Mouse (Mus musculus) limb, embryonic 13.5 days (tissue): ENCODE data around the gene Malrd1. TPM values are rescaled to one million over a fixed set of nuclear protein-coding genes. Genes with fewer than 3 reads are reported as not detected.

Experiments used
- ATAC-seq: fragments of 200-750 bp; cut with Nextera tagmentation; 2 replicates; pipeline ENCODE4 v1.8.0; 2017; ENCODE audit warnings: low read depth, moderate number of reproducible peaks, moderate TSS enrichment; ENCODE audit not compliant: low FRiP score
- H3K27ac ChIP-seq: fragments of 300-500 bp; sonication (generic); 2 replicates; pipeline ENCODE4 v1.5.1; 2015; ENCODE audit warnings: inconsistent platforms, mild to moderate bottlenecking, moderate library complexity
- H3K27me3 ChIP-seq: fragments of 300-500 bp; sonication (generic); 2 replicates; pipeline ENCODE4 v1.6.1; 2015; ENCODE audit warnings: mild to moderate bottlenecking, inconsistent platforms
- H3K36me3 ChIP-seq: fragments of 300-500 bp; sonication (generic); 2 replicates; pipeline ENCODE4 v1.6.1; 2015; ENCODE audit warnings: inconsistent platforms, mild to moderate bottlenecking, moderate library complexity
- H3K4me1 ChIP-seq: fragments of 300-500 bp; sonication (generic); 2 replicates; pipeline ENCODE4 v1.6.1; 2015; ENCODE audit warnings: inconsistent platforms
- H3K4me2 ChIP-seq: fragments of 300-500 bp; sonication (generic); replicated peaks from 2 replicates; pipeline ENCODE4 v1.6.1; 2015; ENCODE audit warnings: inconsistent platforms, mild to moderate bottlenecking, moderate library complexity
- H3K4me3 ChIP-seq: fragments of 300-500 bp; sonication (generic); 2 replicates; pipeline ENCODE4 v1.5.1; 2015; ENCODE audit warnings: moderate library complexity, mild to moderate bottlenecking, inconsistent platforms
- H3K9ac ChIP-seq: fragments of 300-500 bp; sonication (generic); 2 replicates; pipeline ENCODE4 v1.6.1; 2015; ENCODE audit warnings: mild to moderate bottlenecking, inconsistent platforms
- H3K9me3 ChIP-seq: fragments of 300-500 bp; sonication (generic); 2 replicates; pipeline ENCODE4 v1.6.1; 2016; ENCODE audit warnings: inconsistent platforms
- WGBS: fragments of 180-500 bp; shearing (Covaris S2); methylation state at CpG from one replicate; pipeline ENCODE4 v1.1.7; 2015; 5-methylcytosine and 5-hydroxymethylcytosine counted together
- polyA plus RNA-seq: library from polyadenylated mRNA; unstranded; fragments of >200 nt; fragmentation: Nextera tagmentation; extraction: Ambion mirVana; gene quantifications from 2 replicates; pipeline ENCODE4 v1.2.1, GENCODE M21; 2015

The Malrd1 gene
- polyA plus RNA-seq, 1 experiment from 2014 or later, result 0.04 TPM

DNA sequence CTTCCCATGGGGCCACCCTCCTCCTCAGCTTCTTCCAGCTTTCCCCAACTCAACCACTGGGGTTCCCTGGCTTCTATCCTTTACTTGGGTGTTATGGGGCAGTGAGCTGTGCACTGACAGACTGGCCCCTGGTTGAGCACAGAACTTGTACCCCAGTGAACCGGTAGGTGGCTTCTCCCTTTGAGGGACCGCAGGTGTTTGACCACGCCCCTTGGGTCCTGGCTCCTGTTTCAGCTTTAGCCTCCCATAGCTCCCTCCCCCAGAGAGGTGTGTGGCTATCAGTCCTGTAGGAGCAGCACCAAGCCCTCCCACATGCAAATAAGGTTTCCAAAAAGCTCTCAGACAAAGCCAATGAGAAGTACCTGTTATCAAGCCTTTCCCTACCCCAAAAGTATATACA is 584.4 kb downstream of the Malrd1 start:
- no peak overlapping the region for H3K27ac ChIP-seq
- H3K9me3 ChIP-seq, result no peaks in the 10 kb centered on the region
- no peak overlapping the region for H3K4me2 ChIP-seq
- 0 out of 2 replicates have a peak, but pooled peaks cover 3% of the 10 kb centered on the region for H3K4me1 ChIP-seq
- ATAC-seq, result no peak
- H3K4me3 ChIP-seq, result no peak overlapping the region
- H3K9ac ChIP-seq, result no peak overlapping the region
- no peaks in the 10 kb centered on the region for H3K36me3 ChIP-seq
- H3K27me3 ChIP-seq, result no peaks in the 10 kb centered on the region
- 59% methylated on average over 3 of the region's 3 CpGs for WGBS

- Histone ChIP-seq H3K27ac (no peak overlapping the region), H3K9ac (no peak overlapping the region), H3K9me3 (no peaks in the 10 kb centered on the region), H3K36me3 (no peaks in the 10 kb centered on the region), H3K4me1 (0 out of 2 replicates have a peak, but pooled peaks cover 3% of the 10 kb centered on the region), H3K27me3 (no peaks in the 10 kb centered on the region), H3K4me3 (no peak overlapping the region), H3K4me2 (no peak overlapping the region)
- 84% methylated on average over 2 of the region's 2 CpGs for WGBS
- ATAC-seq, result no peak
Measured at GRCm38 (mm10) chr2:16113333-16113732, 587.1 kb downstream of the Malrd1 start.

DNA sequence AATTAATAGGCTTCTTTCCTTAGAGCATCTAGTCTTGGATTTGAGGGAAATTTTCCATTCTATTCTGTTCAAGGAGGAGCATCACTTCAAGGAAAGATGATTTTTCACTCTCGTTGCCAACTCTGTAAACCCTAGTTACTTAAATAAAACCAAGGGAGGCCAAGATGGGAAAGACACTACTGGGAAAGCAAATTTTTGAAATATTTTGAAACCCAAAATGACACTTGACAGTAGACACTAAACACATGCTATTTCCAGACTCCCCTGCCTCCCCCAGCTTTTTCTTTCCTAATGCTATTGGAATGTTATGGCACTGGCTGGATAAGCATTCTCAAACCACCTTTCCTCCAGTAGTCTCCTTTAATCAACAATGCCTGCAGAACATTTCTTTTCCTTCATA is 621.7 kb downstream of the Malrd1 start:
- no peaks in the 10 kb centered on the region for H3K4me1 ChIP-seq
- ATAC-seq, result no peak
- no peaks in the 10 kb centered on the region for H3K27me3 ChIP-seq
- H3K9ac ChIP-seq, result no peak overlapping the region
- H3K36me3 ChIP-seq, result no peaks in the 10 kb centered on the region
- H3K4me3 ChIP-seq, result no peak overlapping the region
- WGBS, result 72% methylated on average over 1 of the region's 1 CpGs
- no peaks in the 10 kb centered on the region for H3K9me3 ChIP-seq
- H3K27ac ChIP-seq, result no peak overlapping the region
- H3K4me2 ChIP-seq, result no peak overlapping the region

GRCm38 (mm10) chr2:16152623-16153022 is 626.3 kb downstream of the Malrd1 start:
- no peak overlapping the region for H3K27ac ChIP-seq
- H3K4me2 ChIP-seq, result no peak overlapping the region
- no peak for ATAC-seq
- no peaks in the 10 kb centered on the region for H3K4me1 ChIP-seq
- H3K9me3 ChIP-seq, result no peaks in the 10 kb centered on the region
- H3K9ac ChIP-seq, result no peak overlapping the region
- no peaks in the 10 kb centered on the region for H3K36me3 ChIP-seq
- H3K4me3 ChIP-seq, result no peak overlapping the region
- no peaks in the 10 kb centered on the region for H3K27me3 ChIP-seq

DNA sequence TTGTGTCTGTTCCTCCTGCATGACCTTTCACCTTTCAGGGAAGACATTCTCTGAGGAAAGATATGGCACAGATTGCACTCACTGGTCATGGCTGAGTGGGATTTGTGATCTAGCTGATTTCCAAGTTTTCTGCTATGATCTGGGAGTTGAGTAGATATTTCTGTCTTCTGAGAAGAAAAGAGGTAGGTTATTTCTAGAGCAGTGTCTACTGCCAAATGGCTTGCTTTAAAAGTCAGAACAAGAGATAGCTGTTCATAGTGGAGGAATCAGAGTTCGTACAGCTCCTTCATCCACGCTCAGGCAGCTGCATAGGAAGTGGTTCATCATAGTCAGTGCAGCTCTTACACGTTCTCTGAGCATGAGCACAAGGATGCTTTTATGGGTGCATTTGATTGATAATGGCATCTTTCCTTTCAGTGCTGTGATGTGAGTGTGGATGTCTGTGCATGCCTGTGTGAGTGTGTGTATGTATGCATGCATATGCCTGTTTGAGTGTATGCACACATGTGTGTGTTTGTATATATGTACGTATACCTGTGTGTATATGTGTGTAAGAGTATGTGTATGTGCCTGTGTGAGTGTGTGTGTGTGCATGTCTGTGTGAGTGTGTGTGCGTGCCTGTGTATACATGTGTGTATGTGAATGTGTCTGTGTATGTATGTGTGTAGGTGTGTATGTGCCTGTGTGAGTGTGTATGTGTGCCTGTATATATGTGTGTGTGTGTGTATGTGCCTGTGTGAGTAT is 637.1 kb downstream of the Malrd1 start:
- no peaks in the 10 kb centered on the region for H3K9me3 ChIP-seq
- 78% methylated on average over 5 of the region's 5 CpGs for WGBS
- no peaks in the 10 kb centered on the region for H3K4me1 ChIP-seq
- no peaks in the 10 kb centered on the region for H3K36me3 ChIP-seq
- no peak overlapping the region for H3K9ac ChIP-seq
- H3K27me3 ChIP-seq, result no peaks in the 10 kb centered on the region
- H3K4me3 ChIP-seq, result no peak overlapping the region
- H3K27ac ChIP-seq, result no peak overlapping the region
- no peak overlapping the region for H3K4me2 ChIP-seq
- ATAC-seq, result no peak

- H3K4me1 ChIP-seq, result no peaks in the 10 kb centered on the region
- ATAC-seq, result no peak
- H3K9ac ChIP-seq, result no peak overlapping the region
- H3K4me2 ChIP-seq, result no peak overlapping the region
- no peak overlapping the region for H3K4me3 ChIP-seq
- WGBS, result 62% methylated on average over 2 of the region's 2 CpGs
- no peaks in the 10 kb centered on the region for H3K27me3 ChIP-seq
- H3K27ac ChIP-seq, result no peak overlapping the region
- H3K36me3 ChIP-seq, result no peaks in the 10 kb centered on the region
- H3K9me3 ChIP-seq, result no peaks in the 10 kb centered on the region
Measured at GRCm38 (mm10) chr2:16168611-16169010, 642.3 kb downstream of the Malrd1 start.

- H3K27me3 ChIP-seq, result no peaks in the 10 kb centered on the region
- ATAC-seq, result no peak
- no peak overlapping the region for H3K27ac ChIP-seq
- no peaks in the 10 kb centered on the region for H3K4me1 ChIP-seq
- H3K9ac ChIP-seq, result no peak overlapping the region
- H3K4me3 ChIP-seq, result no peak overlapping the region
- H3K4me2 ChIP-seq, result no peak overlapping the region
- H3K36me3 ChIP-seq, result no peaks in the 10 kb centered on the region
- no peaks in the 10 kb centered on the region for H3K9me3 ChIP-seq
Measured at GRCm38 (mm10) chr2:16172086-16172485, 645.8 kb downstream of the Malrd1 start.

DNA sequence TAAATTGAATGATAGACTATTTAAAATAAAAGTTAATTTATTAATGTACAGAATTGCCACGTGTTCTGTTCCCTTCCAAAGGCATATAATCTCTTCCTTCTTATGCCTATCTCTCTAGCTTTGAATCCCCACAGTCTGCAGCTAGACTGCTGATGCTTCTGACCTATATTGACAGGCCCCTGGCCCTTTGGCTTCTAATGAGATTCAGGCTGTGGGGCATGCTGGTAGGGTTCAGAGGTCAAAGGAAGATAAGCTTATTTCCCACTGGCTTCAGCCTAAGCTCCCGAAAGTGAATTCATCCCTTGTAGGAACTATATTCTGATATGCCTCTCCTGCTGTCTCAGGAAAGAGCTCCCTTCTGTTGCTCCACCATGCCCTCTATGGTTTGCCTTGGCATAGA is 647.1 kb downstream of the Malrd1 start:
- Histone ChIP-seq H3K4me1 (no peaks in the 10 kb centered on the region), H3K9ac (no peak overlapping the region), H3K4me3 (no peak overlapping the region), H3K27me3 (no peaks in the 10 kb centered on the region), H3K36me3 (no peaks in the 10 kb centered on the region), H3K4me2 (no peak overlapping the region), H3K27ac (no peak overlapping the region), H3K9me3 (no peaks in the 10 kb centered on the region)
- ATAC-seq, result no peak
- WGBS, result 59% methylated on average over 2 of the region's 2 CpGs

DNA sequence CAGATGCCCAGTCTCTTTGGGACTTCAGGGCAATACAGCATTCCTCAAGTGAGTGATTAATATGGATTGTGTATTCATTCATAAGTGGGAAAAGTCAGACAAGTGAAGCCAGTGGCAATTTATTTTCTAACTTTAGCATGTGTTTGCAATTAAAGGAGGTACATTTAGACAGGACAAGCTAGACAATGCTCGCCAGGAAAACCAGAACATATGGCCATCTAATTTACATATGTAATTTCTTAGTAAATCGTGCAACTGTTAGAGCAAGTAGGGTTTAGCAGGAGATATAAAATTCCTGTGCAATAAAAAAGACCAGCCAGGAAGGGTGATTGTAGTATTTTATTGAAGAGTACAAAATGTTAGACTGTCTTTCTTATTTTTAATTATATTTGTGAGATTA is 655.9 kb downstream of the Malrd1 start:
- Histone ChIP-seq H3K9me3 (no peaks in the 10 kb centered on the region), H3K27ac (no peak overlapping the region), H3K36me3 (no peaks in the 10 kb centered on the region), H3K4me3 (no peak overlapping the region), H3K9ac (no peak overlapping the region), H3K27me3 (no peaks in the 10 kb centered on the region), H3K4me2 (no peak overlapping the region), H3K4me1 (no peaks in the 10 kb centered on the region)
- ATAC-seq, result no peak
- 50% methylated on average over 2 of the region's 2 CpGs for WGBS

DNA sequence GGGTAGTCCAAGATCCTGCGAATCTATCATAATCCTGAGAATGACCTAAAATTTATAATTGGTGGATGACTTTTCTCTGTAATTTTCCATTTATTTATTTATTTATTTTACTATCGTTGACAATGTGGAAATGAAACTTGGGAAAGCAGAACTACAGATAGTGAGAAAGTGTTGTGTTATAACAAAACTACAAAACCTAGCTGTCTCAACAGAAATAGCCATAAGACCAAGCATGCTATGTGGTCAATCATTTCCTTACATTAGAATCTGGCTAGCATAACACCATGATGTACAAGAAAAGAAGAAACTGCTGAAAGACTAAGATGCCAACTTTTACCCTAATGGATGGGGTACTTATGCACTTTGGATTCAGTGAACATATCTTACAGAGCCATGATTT is 656.9 kb downstream of the Malrd1 start:
- 89% methylated on average over 2 of the region's 2 CpGs for WGBS
- Histone ChIP-seq H3K27me3 (no peaks in the 10 kb centered on the region), H3K4me3 (no peak overlapping the region), H3K9me3 (no peaks in the 10 kb centered on the region), H3K4me1 (no peaks in the 10 kb centered on the region), H3K36me3 (no peaks in the 10 kb centered on the region), H3K27ac (no peak overlapping the region), H3K9ac (no peak overlapping the region), H3K4me2 (no peak overlapping the region)
- ATAC-seq, result no peak

GRCm38 (mm10) chr2:16210016-16210415 is 683.7 kb downstream of the Malrd1 start:
- Histone ChIP-seq H3K9me3 (no peaks in the 10 kb centered on the region), H3K27me3 (no peaks in the 10 kb centered on the region), H3K4me1 (no peaks in the 10 kb centered on the region), H3K27ac (no peak overlapping the region), H3K4me3 (no peak overlapping the region), H3K36me3 (no peaks in the 10 kb centered on the region), H3K4me2 (no peak overlapping the region), H3K9ac (no peak overlapping the region)
- WGBS, result 69% methylated on average over 2 of the region's 2 CpGs
- no peak for ATAC-seq

DNA sequence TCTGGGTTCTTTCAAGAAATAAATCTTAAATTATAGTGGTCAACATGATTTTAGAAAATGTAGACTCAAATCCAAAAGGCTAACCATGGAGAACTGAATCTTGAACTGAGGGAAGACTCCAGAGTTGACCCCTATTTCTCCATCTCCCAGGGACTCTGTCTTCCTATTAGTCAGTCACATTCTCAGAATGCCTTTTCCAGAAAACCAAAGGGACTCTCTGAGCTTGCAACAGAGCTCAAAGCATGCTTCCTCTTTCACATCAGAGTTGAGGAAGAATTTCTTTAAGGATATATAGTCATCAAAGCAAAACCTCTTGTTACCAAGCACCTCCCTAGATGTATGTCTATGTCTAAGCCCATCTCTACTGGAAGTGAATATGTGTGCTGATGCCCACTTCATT is 686.5 kb downstream of the Malrd1 start:
- H3K9ac ChIP-seq, result no peak overlapping the region
- no peak for ATAC-seq
- no peaks in the 10 kb centered on the region for H3K4me1 ChIP-seq
- H3K36me3 ChIP-seq, result no peaks in the 10 kb centered on the region
- H3K27me3 ChIP-seq, result no peaks in the 10 kb centered on the region
- no peak overlapping the region for H3K4me2 ChIP-seq
- no peak overlapping the region for H3K4me3 ChIP-seq
- H3K9me3 ChIP-seq, result no peaks in the 10 kb centered on the region
- no peak overlapping the region for H3K27ac ChIP-seq

DNA sequence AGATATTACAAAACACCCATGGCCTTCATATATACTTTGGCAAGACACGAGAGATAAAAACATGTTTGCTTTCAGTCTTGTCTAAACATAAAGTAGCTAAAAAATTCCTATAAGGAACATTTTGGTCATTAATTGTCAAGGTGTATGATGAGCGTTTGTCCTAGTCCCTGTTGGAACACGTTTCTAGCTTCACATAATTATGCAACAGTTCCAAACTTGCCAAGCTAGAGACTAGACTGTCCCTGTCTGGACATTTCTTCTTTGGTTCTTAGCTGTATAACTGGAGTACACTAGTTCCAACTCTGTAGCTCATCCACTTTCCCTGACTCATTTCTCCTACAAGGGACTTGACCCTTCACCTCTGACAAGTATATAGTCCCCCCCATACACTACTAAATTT is 687.8 kb downstream of the Malrd1 start:
- H3K27me3 ChIP-seq, result no peaks in the 10 kb centered on the region
- no peak overlapping the region for H3K4me3 ChIP-seq
- WGBS, result 72% methylated on average over 3 of the region's 3 CpGs
- H3K4me2 ChIP-seq, result no peak overlapping the region
- H3K9ac ChIP-seq, result no peak overlapping the region
- no peaks in the 10 kb centered on the region for H3K9me3 ChIP-seq
- H3K4me1 ChIP-seq, result no peaks in the 10 kb centered on the region
- H3K36me3 ChIP-seq, result no peaks in the 10 kb centered on the region
- no peak for ATAC-seq
- H3K27ac ChIP-seq, result no peak overlapping the region
